Mouse (Mus musculus): Measurements from ENCODE around the gene Cdc42ep4. TPM values are rescaled to one million over a fixed set of nuclear protein-coding genes. Genes with fewer than 3 reads are reported as not detected.

Cdc42ep4 gene
- polyA plus RNA-seq, 1 experiment from 2014 or later, result 59.7 TPM

GRCm38 (mm10) chr11:113722405-113723090 lies 29.1 kb downstream of the Cdc42ep4 start:
- H3K9ac ChIP-seq (ENCODE audit: low read length), result no peak overlapping the region
- H3K27me3 ChIP-seq (ENCODE audit: control insufficient read depth, insufficient read depth, low read length), result no peaks in the 10 kb centered on the region
- H3K4me2 ChIP-seq (ENCODE audit: low read depth, low read length), result no peak overlapping the region
- H3K36me3 ChIP-seq (ENCODE audit: control insufficient read depth, insufficient read depth, low read length), result peaks cover 11% of the 10 kb centered on the region
- H3K4me1 ChIP-seq (ENCODE audit: control insufficient read depth, insufficient read depth, low read length), result peaks cover 11% of the 10 kb centered on the region
- no peak overlapping the region for H3K4me3 ChIP-seq (replicated peaks; ENCODE audit: low read length)
- no peak for ATAC-seq (ENCODE audit: insufficient read depth, low FRiP score)
- H3K27ac ChIP-seq (ENCODE audit: low read length), result no peak overlapping the region
- H3K9me3 ChIP-seq (replicated peaks; ENCODE audit: control insufficient read depth, low read length), result no peaks in the 10 kb centered on the region
- 55% methylated on average over 14 of the region's 14 CpGs for WGBS

DNA sequence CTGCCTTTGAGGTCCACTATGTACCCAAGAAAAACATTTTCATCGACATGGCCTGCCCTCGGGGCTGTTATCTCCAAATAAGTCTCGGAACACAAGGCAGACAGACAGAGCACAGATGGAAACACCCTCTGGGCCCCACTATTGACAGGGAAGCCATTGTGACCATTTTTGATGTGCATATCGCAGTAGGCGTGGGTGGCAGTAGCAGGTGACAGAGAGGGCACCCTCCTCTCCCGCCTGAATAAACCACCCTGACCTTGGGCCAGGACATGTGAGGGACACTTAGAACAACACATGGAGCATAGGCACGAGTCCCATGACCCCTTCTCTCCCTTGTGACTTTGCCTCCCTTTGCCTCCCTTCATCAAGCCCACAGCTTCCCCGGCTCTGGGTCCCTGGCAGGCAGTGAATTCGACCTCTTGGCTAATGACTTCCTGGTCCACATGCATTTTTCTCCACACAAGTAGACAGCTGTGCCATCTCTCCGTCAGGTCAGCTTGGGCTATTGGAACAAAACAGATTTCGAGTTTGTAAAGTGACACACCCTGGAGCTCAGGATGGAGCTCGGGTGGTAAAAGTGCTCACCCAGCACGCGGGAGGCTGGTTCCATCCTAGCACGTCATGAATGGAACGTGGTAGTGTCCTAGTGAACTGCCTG lies 33.8 kb downstream of the Cdc42ep4 start:
- no peak for ATAC-seq (ENCODE audit: insufficient read depth, low FRiP score)
- no peak overlapping the region for H3K4me2 ChIP-seq (ENCODE audit: low read depth, low read length)
- H3K4me3 ChIP-seq (replicated peaks; ENCODE audit: low read length), result no peak overlapping the region
- 46% methylated on average over 16 of the region's 16 CpGs for WGBS
- H3K9me3 ChIP-seq (replicated peaks; ENCODE audit: control insufficient read depth, low read length), result no peaks in the 10 kb centered on the region
- no peak overlapping the region for H3K27ac ChIP-seq (ENCODE audit: low read length)
- no peaks in the 10 kb centered on the region for H3K36me3 ChIP-seq (ENCODE audit: control insufficient read depth, insufficient read depth, low read length)
- no peak overlapping the region for H3K9ac ChIP-seq (ENCODE audit: low read length)
- H3K4me1 ChIP-seq (ENCODE audit: control insufficient read depth, insufficient read depth, low read length), result no peaks in the 10 kb centered on the region
- no peaks in the 10 kb centered on the region for H3K27me3 ChIP-seq (ENCODE audit: control insufficient read depth, insufficient read depth, low read length)

DNA sequence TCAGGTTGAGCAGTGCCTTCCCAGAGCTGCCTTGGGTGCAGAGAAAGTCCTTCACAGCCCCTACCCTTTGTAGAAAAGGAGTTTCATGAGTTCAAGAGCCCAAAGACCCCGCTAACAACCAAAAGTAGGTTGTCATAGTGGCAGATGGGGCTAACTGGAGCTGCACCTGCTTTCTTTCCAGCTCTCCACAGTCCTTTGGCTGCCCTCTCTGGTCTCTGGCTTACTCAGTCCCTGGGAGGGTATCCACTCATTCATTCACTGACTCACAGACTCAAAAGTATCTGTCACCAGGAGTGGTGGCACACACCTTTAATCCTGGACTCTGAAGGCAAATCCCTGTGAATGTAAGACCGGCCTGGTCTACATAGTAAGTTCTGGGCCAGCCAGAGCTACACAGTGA lies 35.5 kb downstream of the Cdc42ep4 start:
- no peaks in the 10 kb centered on the region for H3K36me3 ChIP-seq (ENCODE audit: control insufficient read depth, insufficient read depth, low read length)
- H3K4me1 ChIP-seq (ENCODE audit: control insufficient read depth, insufficient read depth, low read length), result no peaks in the 10 kb centered on the region
- no peak overlapping the region for H3K9ac ChIP-seq (ENCODE audit: low read length)
- no peaks in the 10 kb centered on the region for H3K27me3 ChIP-seq (ENCODE audit: control insufficient read depth, insufficient read depth, low read length)
- no peak overlapping the region for H3K4me2 ChIP-seq (ENCODE audit: low read depth, low read length)
- ATAC-seq (ENCODE audit: insufficient read depth, low FRiP score), result no peak
- no peak overlapping the region for H3K4me3 ChIP-seq (replicated peaks; ENCODE audit: low read length)
- WGBS, result 96% methylated on average over 2 of the region's 2 CpGs
- H3K9me3 ChIP-seq (replicated peaks; ENCODE audit: control insufficient read depth, low read length), result no peaks in the 10 kb centered on the region
- H3K27ac ChIP-seq (ENCODE audit: low read length), result no peak overlapping the region

DNA sequence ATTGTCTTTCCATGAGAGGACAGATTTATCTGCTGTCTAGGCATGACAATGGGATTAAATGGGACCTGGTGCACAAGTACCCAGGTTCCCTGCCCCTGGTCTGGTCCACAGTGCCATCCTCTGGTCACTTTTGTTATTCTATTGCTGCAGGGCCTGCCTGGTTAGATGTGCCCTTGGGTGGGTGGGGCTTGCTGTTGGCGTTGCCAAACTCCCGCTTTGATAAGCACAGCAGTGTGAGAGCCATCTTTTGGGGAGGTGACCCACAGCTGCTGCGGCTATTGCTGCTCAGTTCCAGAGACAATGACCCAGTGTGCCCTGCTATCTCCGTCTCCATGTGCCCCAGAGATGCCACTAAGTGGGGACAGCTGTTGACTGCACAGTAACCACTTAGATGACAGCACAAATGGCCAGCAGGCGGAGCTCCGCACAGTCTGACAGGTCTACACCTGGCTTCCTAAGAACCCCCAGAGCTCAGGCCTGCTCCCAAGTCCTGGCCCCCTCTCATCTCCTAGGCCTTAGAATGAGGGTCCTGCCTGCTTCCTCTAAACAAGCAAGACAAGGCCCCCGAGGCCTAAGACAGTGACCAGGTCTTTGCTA lies 36.5 kb downstream of the Cdc42ep4 start:
- Histone ChIP-seq H3K36me3 (ENCODE audit: control insufficient read depth, insufficient read depth, low read length) (no peaks in the 10 kb centered on the region), H3K27ac (ENCODE audit: low read length) (no peak overlapping the region), H3K9ac (ENCODE audit: low read length) (no peak overlapping the region), H3K4me1 (ENCODE audit: control insufficient read depth, insufficient read depth, low read length) (peaks cover 5% of the 10 kb centered on the region), H3K27me3 (ENCODE audit: control insufficient read depth, insufficient read depth, low read length) (no peaks in the 10 kb centered on the region), H3K4me2 (ENCODE audit: low read depth, low read length) (no peak overlapping the region), H3K4me3 (replicated peaks; ENCODE audit: low read length) (no peak overlapping the region), H3K9me3 (replicated peaks; ENCODE audit: control insufficient read depth, low read length) (no peaks in the 10 kb centered on the region)
- 65% methylated on average over 7 of the region's 7 CpGs for WGBS
- ATAC-seq (ENCODE audit: insufficient read depth, low FRiP score), result no peak

DNA sequence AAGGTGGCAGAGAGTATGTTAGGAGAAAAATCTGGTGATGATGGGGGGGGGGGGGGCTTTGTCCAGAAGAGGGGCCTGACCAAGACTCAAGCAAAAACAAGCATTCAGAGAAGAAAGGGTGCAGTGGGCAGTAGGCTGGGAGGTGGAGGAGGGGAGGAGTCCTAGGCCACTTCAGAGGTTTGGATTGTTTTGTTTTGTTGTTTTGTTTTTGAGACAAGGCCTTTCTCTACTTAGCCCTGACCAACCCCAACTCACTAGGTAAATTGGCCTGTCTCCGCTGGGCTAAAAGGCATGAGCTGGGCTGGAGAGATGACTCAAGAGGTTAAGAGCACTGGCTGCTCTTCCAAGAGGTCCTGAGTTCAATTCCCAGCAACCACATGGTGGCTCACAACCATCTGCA lies 40.6 kb downstream of the Cdc42ep4 start:
- no peaks in the 10 kb centered on the region for H3K9me3 ChIP-seq (replicated peaks; ENCODE audit: control insufficient read depth, low read length)
- H3K4me3 ChIP-seq (replicated peaks; ENCODE audit: low read length), result no peak overlapping the region
- H3K9ac ChIP-seq (ENCODE audit: low read length), result no peak overlapping the region
- no peak for ATAC-seq (ENCODE audit: insufficient read depth, low FRiP score)
- 79% methylated on average over 1 of the region's 1 CpGs for WGBS
- H3K27ac ChIP-seq (ENCODE audit: low read length), result no peak overlapping the region
- no peaks in the 10 kb centered on the region for H3K27me3 ChIP-seq (ENCODE audit: control insufficient read depth, insufficient read depth, low read length)
- H3K36me3 ChIP-seq (ENCODE audit: control insufficient read depth, insufficient read depth, low read length), result no peaks in the 10 kb centered on the region
- H3K4me2 ChIP-seq (ENCODE audit: low read depth, low read length), result no peak overlapping the region
- H3K4me1 ChIP-seq (ENCODE audit: control insufficient read depth, insufficient read depth, low read length), result peaks cover 22% of the 10 kb centered on the region

DNA sequence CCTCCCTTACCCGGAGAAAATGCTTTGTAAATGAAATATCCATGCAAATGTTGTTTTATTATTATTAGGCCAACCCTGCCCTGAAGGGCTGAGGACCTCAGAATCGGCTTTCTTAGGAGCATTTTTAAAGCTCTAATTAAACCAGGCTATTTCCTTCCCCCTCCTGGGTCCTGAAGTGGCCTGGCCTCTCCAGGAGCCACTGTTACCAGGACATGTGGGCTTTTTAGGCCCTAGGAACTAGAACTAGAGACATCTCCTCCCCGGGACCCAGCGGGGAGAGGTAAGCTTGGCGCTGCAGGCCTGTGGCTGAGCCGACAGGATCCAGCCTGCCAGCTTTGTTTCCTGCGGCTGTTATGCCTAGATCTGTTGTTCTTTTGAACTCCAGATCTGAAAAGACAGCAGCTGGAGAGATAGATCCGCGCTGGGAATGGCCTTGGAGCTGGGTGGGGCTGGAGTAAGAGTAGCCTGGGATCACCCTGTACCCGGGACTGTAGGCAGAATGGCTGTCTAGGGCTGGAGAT lies 41.4 kb downstream of the Cdc42ep4 start:
- Histone ChIP-seq H3K27ac (ENCODE audit: low read length) (peak overlapping the region; percentile 78), H3K36me3 (ENCODE audit: control insufficient read depth, insufficient read depth, low read length) (no peaks in the 10 kb centered on the region), H3K9ac (ENCODE audit: low read length) (peak overlapping the region; percentile 64), H3K4me1 (ENCODE audit: control insufficient read depth, insufficient read depth, low read length) (peaks cover 22% of the 10 kb centered on the region), H3K4me3 (replicated peaks; ENCODE audit: low read length) (no peak overlapping the region), H3K4me2 (ENCODE audit: low read depth, low read length) (no peak overlapping the region), H3K27me3 (ENCODE audit: control insufficient read depth, insufficient read depth, low read length) (no peaks in the 10 kb centered on the region), H3K9me3 (replicated peaks; ENCODE audit: control insufficient read depth, low read length) (no peaks in the 10 kb centered on the region)
- 13% methylated on average over 10 of the region's 10 CpGs for WGBS
- ATAC-seq (ENCODE audit: insufficient read depth, low FRiP score), result 0 out of 2 replicates have a peak, but pooled peaks have one; percentile 7

GRCm38 (mm10) chr11:113709731-113710256 lies 41.9 kb downstream of the Cdc42ep4 start, which contains the start of gene Cpsf4l:
Cpsf4l (minus strand) TSS chr11:113710017.
- peak; percentile 16; the same call in 1 of the 2 replicates for ATAC-seq (ENCODE audit: insufficient read depth, low FRiP score)
- WGBS, result 15% methylated on average over 11 of the region's 11 CpGs
- Histone ChIP-seq H3K4me1 (ENCODE audit: control insufficient read depth, insufficient read depth, low read length) (peaks cover 22% of the 10 kb centered on the region), H3K27ac (ENCODE audit: low read length) (peak within 1 kb of the TSS; percentile 78), H3K9me3 (replicated peaks; ENCODE audit: control insufficient read depth, low read length) (no peaks in the 10 kb centered on the region), H3K27me3 (ENCODE audit: control insufficient read depth, insufficient read depth, low read length) (no peaks in the 10 kb centered on the region), H3K36me3 (ENCODE audit: control insufficient read depth, insufficient read depth, low read length) (no peaks in the 10 kb centered on the region), H3K4me2 (ENCODE audit: low read depth, low read length) (no peak within 1 kb of the TSS), H3K4me3 (replicated peaks; ENCODE audit: low read length) (no peak within 1 kb of the TSS), H3K9ac (ENCODE audit: low read length) (peak within 1 kb of the TSS; percentile 64)

GRCm38 (mm10) chr11:113709272-113709671 lies 42.4 kb downstream of the Cdc42ep4 start:
- Histone ChIP-seq H3K36me3 (ENCODE audit: control insufficient read depth, insufficient read depth, low read length) (no peaks in the 10 kb centered on the region), H3K4me1 (ENCODE audit: control insufficient read depth, insufficient read depth, low read length) (peaks cover 22% of the 10 kb centered on the region), H3K27ac (ENCODE audit: low read length) (no peak overlapping the region), H3K4me3 (replicated peaks; ENCODE audit: low read length) (no peak overlapping the region), H3K9ac (ENCODE audit: low read length) (0 out of 2 replicates have a peak overlapping the region, but pooled peaks have one; percentile 35), H3K27me3 (ENCODE audit: control insufficient read depth, insufficient read depth, low read length) (no peaks in the 10 kb centered on the region), H3K9me3 (replicated peaks; ENCODE audit: control insufficient read depth, low read length) (no peaks in the 10 kb centered on the region), H3K4me2 (ENCODE audit: low read depth, low read length) (no peak overlapping the region)
- WGBS, result 35% methylated on average over 15 of the region's 15 CpGs
- ATAC-seq (ENCODE audit: insufficient read depth, low FRiP score), result no peak
